Mouse (Mus musculus) intestine, postnatal 0 days (tissue): Measurements from ENCODE around the gene Sncg. TPM values are rescaled to one million over a fixed set of nuclear protein-coding genes. Genes with fewer than 3 reads are reported as not detected.

Experiments used
- ATAC-seq: fragments of 200-750 bp; cut with Nextera tagmentation; 2 replicates; pipeline ENCODE4 v1.8.0; 2017; ENCODE audit warnings: mild to moderate bottlenecking, moderate TSS enrichment, moderate library complexity
- H3K27ac ChIP-seq: fragments of 300-500 bp; sonication (generic); 2 replicates; pipeline ENCODE4 v1.5.1; 2014; ENCODE audit warnings: mild to moderate bottlenecking, low read depth, low read length, moderate library complexity
- H3K27me3 ChIP-seq: fragments of 300-500 bp; sonication (generic); replicated peaks from 2 replicates; pipeline ENCODE4 v1.6.1; 2014; ENCODE audit warnings: low read length, mixed read lengths; ENCODE audit not compliant: control insufficient read depth, insufficient read depth
- H3K36me3 ChIP-seq: fragments of 300-500 bp; sonication (generic); 2 replicates; pipeline ENCODE4 v1.6.1; 2014; ENCODE audit warnings: mild to moderate bottlenecking, moderate library complexity; ENCODE audit not compliant: control insufficient read depth, insufficient read depth
- H3K4me1 ChIP-seq: fragments of 300-500 bp; sonication (generic); replicated peaks from 2 replicates; pipeline ENCODE4 v1.6.1; 2014; ENCODE audit warnings: antibody characterized with exemption, low read length, mixed read lengths; ENCODE audit not compliant: control insufficient read depth, insufficient read depth
- H3K4me2 ChIP-seq: fragments of 300-500 bp; sonication (generic); replicated peaks from 2 replicates; pipeline ENCODE4 v1.6.1; 2014; ENCODE audit warnings: low read depth, mild to moderate bottlenecking, moderate library complexity
- H3K4me3 ChIP-seq: fragments of 300-500 bp; sonication (generic); 2 replicates; pipeline ENCODE4 v1.5.1; 2014; ENCODE audit warnings: low read depth, low read length
- H3K9ac ChIP-seq: fragments of 300-500 bp; sonication (generic); 2 replicates; pipeline ENCODE4 v1.6.1; 2014; ENCODE audit warnings: mild to moderate bottlenecking, low read depth, low read length
- H3K9me3 ChIP-seq: fragments of 300-500 bp; sonication (generic); 2 replicates; pipeline ENCODE4 v1.6.1; 2016; ENCODE audit warnings: mixed run types; ENCODE audit not compliant: control insufficient read depth
- CTCF ChIP-seq: sonication (generic); IDR thresholded peaks from 2 replicates; pipeline ENCODE4 v1.5.1; 2016; ENCODE audit warnings: low read depth, mild to moderate bottlenecking, control low read depth, antibody characterized with exemption, moderate library complexity
- WGBS: fragments of 180-500 bp; shearing (Covaris S2); extraction: QIAGEN DNeasy Blood & Tissue Kit; methylation state at CpG from one replicate; pipeline ENCODE4 v1.1.7; 2014; 5-methylcytosine and 5-hydroxymethylcytosine counted together
- polyA plus RNA-seq: library from polyadenylated mRNA; unstranded; fragments of >200 nt; fragmentation: Nextera tagmentation; extraction: Ambion mirVana; gene quantifications from 2 replicates; pipeline ENCODE4 v1.2.1, GENCODE M21; 2015

The Sncg gene
- polyA plus RNA-seq, 1 experiment from 2014 or later: 28.9 TPM

GRCm38 (mm10) chr14:34341993-34342392, 32.6 kb downstream of the Sncg start:
- TF ChIP-seq CTCF: no peak
- Histone ChIP-seq H3K4me1 (no peaks in the 10 kb centered on the region), H3K36me3 (peaks cover 63% of the 10 kb centered on the region), H3K4me3 (no peak overlapping the region), H3K27ac (no peak overlapping the region), H3K9me3 (no peaks in the 10 kb centered on the region), H3K9ac (no peak overlapping the region), H3K4me2 (no peak overlapping the region), H3K27me3 (no peaks in the 10 kb centered on the region)
- ATAC-seq: no peak
- 86% methylated on average over 4 of the region's 4 CpGs for WGBS

DNA sequence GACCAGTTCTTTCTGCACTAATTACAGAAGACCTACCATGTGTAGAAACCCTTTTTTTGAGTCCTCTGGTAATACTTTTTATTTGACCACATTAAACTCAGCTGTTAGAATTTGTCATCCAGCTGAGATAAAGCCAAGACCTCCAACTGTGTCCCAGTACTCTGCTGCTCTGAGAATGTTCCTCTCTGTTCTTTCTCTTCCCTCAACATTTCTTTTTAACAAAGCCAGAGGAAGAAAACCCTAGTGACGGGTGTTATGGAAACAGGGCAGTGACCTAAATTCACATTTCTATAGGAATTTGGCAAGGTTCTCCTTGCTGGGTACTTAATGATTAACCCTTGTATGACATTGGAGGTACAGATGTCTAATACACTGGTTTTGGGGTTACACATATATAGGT, 35.1 kb downstream of the Sncg start:
- 90% methylated on average over 1 of the region's 1 CpGs for WGBS
- H3K36me3 ChIP-seq: peaks cover 80% of the 10 kb centered on the region
- H3K4me2 ChIP-seq: no peak overlapping the region
- H3K9ac ChIP-seq: no peak overlapping the region
- ATAC-seq: no peak
- no peaks in the 10 kb centered on the region for H3K27me3 ChIP-seq
- H3K9me3 ChIP-seq: no peaks in the 10 kb centered on the region
- TF ChIP-seq CTCF: no peak
- no peak overlapping the region for H3K4me3 ChIP-seq
- no peak overlapping the region for H3K27ac ChIP-seq
- no peaks in the 10 kb centered on the region for H3K4me1 ChIP-seq

GRCm38 (mm10) chr14:34332476-34332875, 42.1 kb downstream of the Sncg start:
- Histone ChIP-seq H3K9ac (no peak overlapping the region), H3K4me1 (no peaks in the 10 kb centered on the region), H3K27me3 (no peaks in the 10 kb centered on the region), H3K27ac (no peak overlapping the region), H3K4me2 (no peak overlapping the region), H3K9me3 (no peaks in the 10 kb centered on the region), H3K36me3 (peaks cover 65% of the 10 kb centered on the region), H3K4me3 (no peak overlapping the region)
- no peak for TF ChIP-seq CTCF
- WGBS: 92% methylated on average over 5 of the region's 5 CpGs
- no peak for ATAC-seq

DNA sequence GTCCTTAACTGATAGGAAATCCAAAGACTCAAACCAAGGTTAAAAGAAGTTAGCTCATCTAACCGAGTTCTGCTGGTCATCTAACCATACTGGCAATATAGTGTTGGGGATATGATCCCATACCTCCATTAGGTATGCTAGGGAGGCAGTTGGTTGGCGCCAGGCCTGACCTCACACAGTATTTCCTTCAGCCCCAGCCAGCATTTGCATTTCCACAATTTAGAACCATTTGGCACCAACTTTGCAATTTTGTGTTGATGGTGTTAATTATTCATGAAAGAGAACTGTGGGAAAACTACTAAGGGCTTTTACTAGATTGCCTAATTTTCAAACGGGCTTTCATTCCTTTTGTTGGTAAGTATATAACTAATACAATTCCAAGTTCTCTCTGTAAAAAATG, 42.7 kb downstream of the Sncg start:
- no peak for ATAC-seq
- no peak overlapping the region for H3K9ac ChIP-seq
- no peak overlapping the region for H3K4me3 ChIP-seq
- H3K4me1 ChIP-seq: no peaks in the 10 kb centered on the region
- H3K4me2 ChIP-seq: no peak overlapping the region
- H3K27ac ChIP-seq: no peak overlapping the region
- TF ChIP-seq CTCF: no peak
- no peaks in the 10 kb centered on the region for H3K27me3 ChIP-seq
- H3K36me3 ChIP-seq: peaks cover 63% of the 10 kb centered on the region
- WGBS: 89% methylated on average over 3 of the region's 3 CpGs
- no peaks in the 10 kb centered on the region for H3K9me3 ChIP-seq

- Histone ChIP-seq H3K4me1 (no peaks in the 10 kb centered on the region), H3K9me3 (no peaks in the 10 kb centered on the region), H3K9ac (no peak overlapping the region), H3K36me3 (peaks cover 61% of the 10 kb centered on the region), H3K27me3 (no peaks in the 10 kb centered on the region), H3K4me3 (no peak overlapping the region), H3K4me2 (no peak overlapping the region), H3K27ac (no peak overlapping the region)
- ATAC-seq: no peak
- no peak for TF ChIP-seq CTCF
- WGBS: 96% methylated on average over 9 of the region's 9 CpGs
Measured at GRCm38 (mm10) chr14:34330657-34331158, 43.9 kb downstream of the Sncg start.

DNA sequence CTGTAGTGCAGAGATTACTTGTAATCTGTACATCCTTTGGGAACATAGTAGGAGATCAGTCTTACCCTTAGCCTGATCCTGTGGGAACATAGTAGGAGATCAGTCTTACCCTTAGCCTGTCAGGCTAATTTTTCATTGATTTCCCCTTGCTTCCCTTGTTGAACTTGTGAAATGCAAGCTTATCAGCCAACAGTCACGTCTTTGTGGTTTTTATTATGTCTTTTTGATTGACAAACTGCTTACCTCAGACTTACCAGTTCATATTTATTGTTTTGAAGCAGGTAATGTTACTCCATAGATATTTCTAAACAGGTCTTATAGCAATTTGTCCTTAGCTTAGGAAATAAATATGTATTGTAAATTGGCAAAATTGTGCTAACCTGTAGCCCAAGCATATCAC, 47.0 kb downstream of the Sncg start:
- no peaks in the 10 kb centered on the region for H3K27me3 ChIP-seq
- H3K27ac ChIP-seq: no peak overlapping the region
- TF ChIP-seq CTCF: no peak
- ATAC-seq: no peak
- no peaks in the 10 kb centered on the region for H3K9me3 ChIP-seq
- no peak overlapping the region for H3K4me3 ChIP-seq
- H3K9ac ChIP-seq: no peak overlapping the region
- no peak overlapping the region for H3K4me2 ChIP-seq
- no peaks in the 10 kb centered on the region for H3K4me1 ChIP-seq
- 54% methylated on average over 1 of the region's 1 CpGs for WGBS
- peaks cover 55% of the 10 kb centered on the region for H3K36me3 ChIP-seq

- H3K27me3 ChIP-seq: no peaks in the 10 kb centered on the region
Measured at GRCm38 (mm10) chr14:34326606-34327005, 48.0 kb downstream of the Sncg start.

More at GRCm38 (mm10) chr14:34326606-34327005, 48.0 kb downstream of the Sncg start:
- H3K36me3 ChIP-seq: peaks cover 52% of the 10 kb centered on the region
- H3K9ac ChIP-seq: no peak overlapping the region
- no peak overlapping the region for H3K4me3 ChIP-seq
- 79% methylated on average over 3 of the region's 3 CpGs for WGBS
- H3K9me3 ChIP-seq: no peaks in the 10 kb centered on the region
- H3K27ac ChIP-seq: no peak overlapping the region
- ATAC-seq: no peak
- H3K4me1 ChIP-seq: no peaks in the 10 kb centered on the region
- no peak for TF ChIP-seq CTCF
- H3K4me2 ChIP-seq: no peak overlapping the region
